Mouse (Mus musculus) hindbrain, embryonic 16.5 days (tissue): ENCODE data around the gene Map3k7cl. TPM values are rescaled to one million over a fixed set of nuclear protein-coding genes. Genes with fewer than 3 reads are reported as not detected.

Experiments
- ATAC-seq: fragments of 200-750 bp; cut with Nextera tagmentation; 2 replicates; pipeline ENCODE4 v1.8.0; 2017; ENCODE audit warnings: moderate TSS enrichment, moderate library complexity
- H3K27ac ChIP-seq: fragments of 300-500 bp; sonication (generic); 2 replicates; pipeline ENCODE4 v1.5.1; 2014; ENCODE audit warnings: low read depth, mild to moderate bottlenecking, control low read depth, low read length, moderate library complexity
- H3K27me3 ChIP-seq: fragments of 300-500 bp; sonication (generic); replicated peaks from 2 replicates; pipeline ENCODE4 v1.6.1; 2014; ENCODE audit warnings: low read length; ENCODE audit not compliant: control insufficient read depth, insufficient read depth
- H3K36me3 ChIP-seq: fragments of 300-500 bp; sonication (generic); 2 replicates; pipeline ENCODE4 v1.6.1; 2014; ENCODE audit warnings: mild to moderate bottlenecking, low read length, moderate library complexity, mixed read lengths; ENCODE audit not compliant: control insufficient read depth, insufficient read depth
- H3K4me1 ChIP-seq: fragments of 300-500 bp; sonication (generic); 2 replicates; pipeline ENCODE4 v1.6.1; 2014; ENCODE audit warnings: low read depth, low read length; ENCODE audit not compliant: control insufficient read depth, insufficient read depth
- H3K4me2 ChIP-seq: fragments of 300-500 bp; sonication (generic); 2 replicates; pipeline ENCODE4 v1.6.1; 2014; ENCODE audit warnings: mild to moderate bottlenecking, low read length, control low read depth, moderate library complexity
- H3K4me3 ChIP-seq: fragments of 300-500 bp; sonication (generic); 2 replicates; pipeline ENCODE4 v1.5.1; 2014; ENCODE audit warnings: mild to moderate bottlenecking, low read length, control low read depth, moderate library complexity
- H3K9ac ChIP-seq: fragments of 300-500 bp; sonication (generic); 2 replicates; pipeline ENCODE4 v1.6.1; 2014; ENCODE audit warnings: low read depth, mild to moderate bottlenecking, control low read depth, low read length, moderate library complexity
- H3K9me3 ChIP-seq: fragments of 300-500 bp; sonication (generic); 2 replicates; pipeline ENCODE4 v1.6.1; 2014; ENCODE audit warnings: mild to moderate bottlenecking, low read length, moderate library complexity; ENCODE audit not compliant: control insufficient read depth
- WGBS: fragments of 180-500 bp; shearing (Covaris S2); extraction: QIAGEN DNeasy Blood & Tissue Kit; methylation state at CpG from one replicate; pipeline ENCODE4 v1.1.7; 2014; 5-methylcytosine and 5-hydroxymethylcytosine counted together
- polyA plus RNA-seq: library from polyadenylated mRNA; unstranded; fragments of >200 nt; fragmentation: Nextera tagmentation; extraction: Ambion mirVana; gene quantifications from 2 replicates; pipeline ENCODE4 v1.2.1, GENCODE M21; 2015

The Map3k7cl gene
- polyA plus RNA-seq, 1 experiment from 2014 or later: not detected

- WGBS: 79% methylated on average over 14 of the region's 14 CpGs
- no peak overlapping the region for H3K4me3 ChIP-seq
These were observed 91.1 kb downstream of the Map3k7cl start for GRCm38 (mm10) chr16:87644111-87644770.

More at GRCm38 (mm10) chr16:87644111-87644770, 91.1 kb downstream of the Map3k7cl start:
- no peak for ATAC-seq
- H3K36me3 ChIP-seq: no peaks in the 10 kb centered on the region
- no peak overlapping the region for H3K9ac ChIP-seq
- no peak overlapping the region for H3K27ac ChIP-seq
- H3K9me3 ChIP-seq: no peaks in the 10 kb centered on the region
- H3K27me3 ChIP-seq: no peaks in the 10 kb centered on the region
- H3K4me2 ChIP-seq: no peak overlapping the region
- no peaks in the 10 kb centered on the region for H3K4me1 ChIP-seq

Other genes starting within 250 kb of the Map3k7cl start
- 20.2 and 22.4 TPM in 2 replicates for gene N6amt1, start 199.1 kb upstream of the Map3k7cl start, polyA plus RNA-seq
- gene Ltn1, start 120.7 kb upstream of the Map3k7cl start, polyA plus RNA-seq: 20.7 and 22.5 TPM in 2 replicates
- 16.3 and 16.5 TPM in 2 replicates for gene Rwdd2b, start 112.8 kb upstream of the Map3k7cl start, polyA plus RNA-seq
- 41.4 and 42.8 TPM in 2 replicates for gene Usp16, start 98.6 kb upstream of the Map3k7cl start, polyA plus RNA-seq
- 395 and 404 TPM in 2 replicates for gene Cct8, start 57.5 kb upstream of the Map3k7cl start, polyA plus RNA-seq
- 15.8 and 17.4 TPM in 2 replicates for gene Bach1, start 145.6 kb downstream of the Map3k7cl start, polyA plus RNA-seq